In the genomic region with DNA sequence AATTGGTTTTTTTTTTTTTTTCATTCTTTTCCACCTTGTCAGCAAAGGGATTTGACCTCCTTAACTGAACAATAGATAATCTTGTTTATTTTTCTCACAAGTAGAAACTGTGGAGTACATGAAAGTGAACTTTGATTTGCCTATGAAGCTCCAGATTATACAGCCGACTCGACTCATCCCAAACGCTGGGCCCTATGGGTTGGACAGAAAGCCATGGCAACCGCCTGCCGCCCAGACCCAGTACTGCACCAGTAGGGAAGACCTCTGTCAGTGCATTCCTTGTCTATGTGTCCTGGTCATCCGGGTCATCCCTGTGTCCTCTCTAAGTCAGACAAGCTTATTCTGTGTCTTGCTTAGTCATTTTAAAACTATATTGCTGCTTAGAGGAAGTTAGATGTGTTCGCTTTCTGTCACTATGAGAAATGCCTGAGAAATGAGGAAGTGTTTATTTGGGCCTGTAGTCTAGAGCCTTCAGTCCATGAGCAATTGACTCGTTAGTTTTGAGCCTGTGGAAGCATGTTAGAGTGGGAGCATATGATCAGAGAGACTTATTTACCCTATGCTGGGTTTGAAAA, we compare ENCODE assay signal across 12 mouse cellular contexts.
DNase-seq lines count a peak whose midpoint lies in the region; ATAC-seq and TF ChIP-seq lines count a peak whose summit lies in the region.
"Had no signal": no experiment of that assay in that cellular context is flagged by ENCODE, and none has a peak within 500 bp of the region (broad histone marks: within the 10 kb centered on the region; RNA-seq: fewer than 3 reads in every experiment).

No protein-coding gene starts in this region.

- no peak overlapping the region for H3K4me2 ChIP-seq in liver, embryonic 13.5 days
- H3K4me2 ChIP-seq in liver, embryonic 11.5 days, result no peak overlapping the region
- H3K4me2 ChIP-seq in kidney, postnatal 0 days (ENCODE audit: low read length), result no peak overlapping the region
- H3K4me2 ChIP-seq in midbrain, embryonic 16.5 days (ENCODE audit: low read length), result no peak overlapping the region

- no peak for DNase-seq in liver, embryonic 13.5 days
- DNase-seq in liver, embryonic 11.5 days (ENCODE audit: low spot score), result no peak
- peak; percentile 47 for DNase-seq in Muller cell, postnatal 12 days (ENCODE audit: inconsistent ontology term)
- DNase-seq in kidney, postnatal 0 days (ENCODE audit: low spot score), result peak; percentile 12
- DNase-seq in splenic B cell, adult 2 months (ENCODE audit: low read depth, low spot score), result peak; percentile 24
- no peak for DNase-seq in limb, embryonic 10.5 days (ENCODE audit: low spot score)
- DNase-seq: gastrocnemius, postnatal 10 days; heart, postnatal 36 days; midbrain, embryonic 14.5 days; thymus, postnatal 36 days had no signal

- H3K27me3 ChIP-seq in liver, embryonic 13.5 days, result no peaks in the 10 kb centered on the region
- H3K27me3 ChIP-seq in liver, embryonic 11.5 days (replicated peaks; ENCODE audit: control insufficient read depth, insufficient read depth, low read length), result no peaks in the 10 kb centered on the region
- no peaks in the 10 kb centered on the region for H3K27me3 ChIP-seq in kidney, postnatal 0 days (ENCODE audit: insufficient read depth, low read length)
- H3K27me3 ChIP-seq in splenic B cell, adult 2 months (ENCODE audit: control insufficient read depth, insufficient read depth, low read length, poor library complexity, severe bottlenecking), result no peaks in the 10 kb centered on the region
- 0 out of 2 replicates have a peak, but pooled peaks cover 3% of the 10 kb centered on the region for H3K27me3 ChIP-seq in limb, embryonic 10.5 days (ENCODE audit: low read depth, poor library complexity, severe bottlenecking)
- H3K27me3 ChIP-seq in midbrain, embryonic 16.5 days (ENCODE audit: control insufficient read depth, insufficient read depth, low read depth, low read length), result no peaks in the 10 kb centered on the region

- TF ChIP-seq CTCF in kidney, postnatal 0 days (IDR thresholded peaks at IDR 0.05; ENCODE audit: low read depth), result no peak

- no peak overlapping the region for H3K27ac ChIP-seq in liver, embryonic 13.5 days
- no peak overlapping the region for H3K27ac ChIP-seq in liver, embryonic 11.5 days (ENCODE audit: low read depth, low read length)
- no peak overlapping the region for H3K27ac ChIP-seq in kidney, postnatal 0 days
- no peak overlapping the region for H3K27ac ChIP-seq in limb, embryonic 10.5 days
- H3K27ac ChIP-seq in midbrain, embryonic 16.5 days (ENCODE audit: low read length), result no peak overlapping the region

- H3K4me1 ChIP-seq in liver, embryonic 13.5 days (replicated peaks), result 0 out of 2 replicates have a peak, but pooled peaks cover 2% of the 10 kb centered on the region
- H3K4me1 ChIP-seq in liver, embryonic 11.5 days (replicated peaks; ENCODE audit: control insufficient read depth, insufficient read depth, low read length), result no peaks in the 10 kb centered on the region
- no peaks in the 10 kb centered on the region for H3K4me1 ChIP-seq in kidney, postnatal 0 days (replicated peaks; ENCODE audit: insufficient read depth, low read length)
- H3K4me1 ChIP-seq in limb, embryonic 10.5 days, result peaks cover 33% of the 10 kb centered on the region
- peaks cover 4% of the 10 kb centered on the region; the same call in 1 of the 2 replicates for H3K4me1 ChIP-seq in midbrain, embryonic 16.5 days (ENCODE audit: control insufficient read depth, insufficient read depth, low read length)

- WGBS in liver, embryonic 13.5 days (ENCODE audit: insufficient replicate concordance), result 64% methylated on average over 8 of the region's 8 CpGs
- 71% methylated on average over 8 of the region's 8 CpGs for WGBS in liver, embryonic 11.5 days
- WGBS in kidney, postnatal 0 days, result 85% methylated on average over 8 of the region's 8 CpGs
- 90% methylated on average over 8 of the region's 8 CpGs for WGBS in limb, embryonic 10.5 days
- 69% methylated on average over 8 of the region's 8 CpGs for WGBS in midbrain, embryonic 16.5 days

- ATAC-seq in liver, embryonic 13.5 days (ENCODE audit: low read depth), result 0 out of 2 replicates have a peak, but pooled peaks have one; percentile 28
- ATAC-seq in liver, embryonic 11.5 days (replicated peaks; ENCODE audit: low FRiP score), result no peak
- no peak for ATAC-seq in kidney, postnatal 0 days (replicated peaks; ENCODE audit: low FRiP score, low read depth)
- no peak for ATAC-seq in midbrain, embryonic 16.5 days
- ATAC-seq: inflammation-experienced regulatory T-cells, adult 6 months had no signal

- no peak overlapping the region for H3K4me3 ChIP-seq in liver, embryonic 13.5 days (replicated peaks)
- H3K4me3 ChIP-seq in liver, embryonic 11.5 days (ENCODE audit: low read depth, low read length), result no peak overlapping the region
- no peak overlapping the region for H3K4me3 ChIP-seq in kidney, postnatal 0 days (replicated peaks; ENCODE audit: low read depth, low read length)
- H3K4me3 ChIP-seq in limb, embryonic 10.5 days, result no peak overlapping the region
- no peak overlapping the region for H3K4me3 ChIP-seq in midbrain, embryonic 16.5 days (ENCODE audit: low read depth, low read length)

- no peak overlapping the region for H3K9ac ChIP-seq in liver, embryonic 13.5 days
- H3K9ac ChIP-seq in liver, embryonic 11.5 days (ENCODE audit: low read depth, low read length), result no peak overlapping the region
- no peak overlapping the region for H3K9ac ChIP-seq in kidney, postnatal 0 days (ENCODE audit: low read depth, low read length)
- no peak overlapping the region for H3K9ac ChIP-seq in midbrain, embryonic 16.5 days (ENCODE audit: low read depth, low read length)

- no peaks in the 10 kb centered on the region for H3K36me3 ChIP-seq in liver, embryonic 13.5 days
- H3K36me3 ChIP-seq in liver, embryonic 11.5 days (ENCODE audit: control insufficient read depth, insufficient read depth, low read length), result no peaks in the 10 kb centered on the region
- no peaks in the 10 kb centered on the region for H3K36me3 ChIP-seq in kidney, postnatal 0 days (ENCODE audit: insufficient read depth, low read length)
- no peaks in the 10 kb centered on the region for H3K36me3 ChIP-seq in splenic B cell, adult 2 months (ENCODE audit: control insufficient read depth, insufficient read depth, low read length, poor library complexity, severe bottlenecking)
- no peaks in the 10 kb centered on the region for H3K36me3 ChIP-seq in limb, embryonic 10.5 days
- H3K36me3 ChIP-seq in midbrain, embryonic 16.5 days (ENCODE audit: control insufficient read depth, insufficient read depth, low read length), result no peaks in the 10 kb centered on the region

- H3K9me3 ChIP-seq in liver, embryonic 13.5 days (replicated peaks), result no peaks in the 10 kb centered on the region
- no peaks in the 10 kb centered on the region for H3K9me3 ChIP-seq in liver, embryonic 11.5 days (ENCODE audit: control insufficient read depth, low read length)
- H3K9me3 ChIP-seq in kidney, postnatal 0 days (replicated peaks; ENCODE audit: low read length), result no peaks in the 10 kb centered on the region
- H3K9me3 ChIP-seq in limb, embryonic 10.5 days (replicated peaks), result no peaks in the 10 kb centered on the region
- H3K9me3 ChIP-seq in midbrain, embryonic 16.5 days (replicated peaks; ENCODE audit: control insufficient read depth, low read length, poor library complexity, severe bottlenecking), result no peaks in the 10 kb centered on the region

Comparison
In these comparisons a context has a peak if more than half of its experiments do, and no peak if none do; other contexts are left out.
1. DNase-seq: peak in Muller cell, postnatal 12 days (single experiment), kidney, postnatal 0 days (single experiment) and splenic B cell, adult 2 months (single experiment); none in liver, embryonic 13.5 days (single experiment), liver, embryonic 11.5 days (single experiment) and limb, embryonic 10.5 days (single experiment).